25 mouse cellular contexts compared by ENCODE assay signal in the genomic region with DNA sequence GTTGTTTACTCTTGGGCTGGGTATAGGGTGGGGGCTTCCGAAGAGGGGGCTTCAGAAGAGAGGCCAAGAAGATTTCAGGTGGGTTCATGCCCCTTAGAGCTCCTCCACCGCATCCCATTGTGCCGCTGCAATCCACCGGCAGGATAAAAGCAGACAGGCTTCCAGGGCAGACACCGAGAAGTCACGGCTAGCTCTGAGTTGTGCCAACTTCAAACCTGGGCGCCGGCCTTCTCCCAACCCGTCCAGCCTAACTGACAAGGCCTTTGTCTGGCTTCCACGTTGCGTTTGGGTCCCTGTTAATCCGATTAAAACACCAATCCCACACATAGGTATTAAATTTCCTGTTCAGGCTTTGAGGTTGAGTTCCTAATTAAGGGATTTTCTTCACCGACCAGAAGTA.
DNase-seq lines count a peak whose midpoint lies in the region; ATAC-seq and TF ChIP-seq lines count a peak whose summit lies in the region.
"Had no signal": no experiment of that assay in that cellular context is flagged by ENCODE, and none has a peak within 500 bp of the region (broad histone marks: within the 10 kb centered on the region; RNA-seq: fewer than 3 reads in every experiment).

No protein-coding gene starts in this region.

- no peak overlapping the region for H3K4me2 ChIP-seq in embryonic facial prominence, embryonic 11.5 days (ENCODE audit: low read depth, low read length)
- H3K4me2 ChIP-seq in midbrain, embryonic 13.5 days (replicated peaks), result no peak overlapping the region
- H3K4me2 ChIP-seq: forebrain, embryonic 13.5 days; heart, embryonic 11.5 days; hindbrain, embryonic 13.5 days; liver, embryonic 12.5 days had no signal

- no peaks in the 10 kb centered on the region for H3K9me3 ChIP-seq in embryonic facial prominence, embryonic 11.5 days (replicated peaks; ENCODE audit: control insufficient read depth, low read length)
- no peaks in the 10 kb centered on the region for H3K9me3 ChIP-seq in midbrain, embryonic 13.5 days
- H3K9me3 ChIP-seq: forebrain, embryonic 13.5 days; hindbrain, embryonic 13.5 days had no signal

- ATAC-seq in embryonic facial prominence, embryonic 11.5 days (replicated peaks; ENCODE audit: insufficient number of reproducible peaks, low FRiP score, low TSS enrichment, low read depth), result no peak
- ATAC-seq in midbrain, embryonic 13.5 days, result 0 out of 2 replicates have a peak, but pooled peaks have one; percentile 37
- ATAC-seq: CD4-positive, CD25-positive, alpha-beta regulatory T cell, adult 4 months; forebrain, embryonic 13.5 days; intestine, postnatal 0 days; liver, embryonic 12.5 days; liver, postnatal 0 days had no signal

- no peaks in the 10 kb centered on the region for H3K4me1 ChIP-seq in embryonic facial prominence, embryonic 11.5 days (ENCODE audit: control insufficient read depth, insufficient read depth, low read length)
- H3K4me1 ChIP-seq in midbrain, embryonic 13.5 days (replicated peaks), result peaks cover 7% of the 10 kb centered on the region; the same call in 1 of the 2 replicates
- H3K4me1 ChIP-seq: liver, embryonic 12.5 days had no signal

- DNase-seq in heart, adult 11 months, result peak; percentile 78
- no peak for DNase-seq in heart, postnatal 4 days
- peak; percentile 27 for DNase-seq in embryo, embryonic 10.5 days (ENCODE audit: low spot score)
- DNase-seq in embryonic facial prominence, embryonic 11.5 days (ENCODE audit: low spot score), result peak; percentile 18
- DNase-seq in adrenal gland, adult 8-10 months, result no peak
- DNase-seq in right cerebral cortex, postnatal 4 days, result no peak
- DNase-seq in layer of hippocampus, adult 2 months (ENCODE audit: low spot score in 2 of 2), result no peak
- DNase-seq: adrenal gland, postnatal 36 days; cerebellum, adult 2 months; cerebellum, postnatal 25 days; gastrocnemius, postnatal 25 days; heart, adult 18-20 months; heart, postnatal 36 days; kidney, adult 9 months; kidney, postnatal 10 days; liver, postnatal 0 days; lung, postnatal 36 days had no signal

- H3K27me3 ChIP-seq in embryonic facial prominence, embryonic 11.5 days (ENCODE audit: control insufficient read depth, insufficient read depth, low read length), result no peaks in the 10 kb centered on the region
- H3K27me3 ChIP-seq in midbrain, embryonic 13.5 days, result peaks cover 6% of the 10 kb centered on the region
- H3K27me3 ChIP-seq: forebrain, embryonic 13.5 days; hindbrain, embryonic 13.5 days; liver, embryonic 12.5 days had no signal

- H3K36me3 ChIP-seq in embryonic facial prominence, embryonic 11.5 days (replicated peaks; ENCODE audit: control insufficient read depth, insufficient read depth, low read depth, low read length), result no peaks in the 10 kb centered on the region
- no peaks in the 10 kb centered on the region for H3K36me3 ChIP-seq in midbrain, embryonic 13.5 days
- H3K36me3 ChIP-seq: hindbrain, embryonic 13.5 days; liver, embryonic 12.5 days had no signal

- no peak overlapping the region for H3K27ac ChIP-seq in embryonic facial prominence, embryonic 11.5 days (replicated peaks; ENCODE audit: low read depth, low read length)
- H3K27ac ChIP-seq in midbrain, embryonic 13.5 days, result no peak overlapping the region
- H3K27ac ChIP-seq in layer of hippocampus, adult 2 months, result no peak overlapping the region
- H3K27ac ChIP-seq: forebrain, embryonic 13.5 days; hindbrain, embryonic 13.5 days; liver, embryonic 12.5 days had no signal

- H3K4me3 ChIP-seq in embryonic facial prominence, embryonic 11.5 days (ENCODE audit: low read depth, low read length), result no peak overlapping the region
- H3K4me3 ChIP-seq in midbrain, embryonic 13.5 days (replicated peaks), result no peak overlapping the region
- no peak overlapping the region for H3K4me3 ChIP-seq in layer of hippocampus, adult 2 months
- H3K4me3 ChIP-seq: erythroblast, embryonic 14.5 days; forebrain, embryonic 13.5 days; hindbrain, embryonic 13.5 days; liver, embryonic 12.5 days had no signal

- 57% methylated on average over 13 of the region's 13 CpGs for WGBS in embryonic facial prominence, embryonic 11.5 days
- 19% methylated on average over 13 of the region's 13 CpGs for WGBS in midbrain, embryonic 13.5 days

- no peak for TF ChIP-seq CTCF in layer of hippocampus, adult 2 months (conservative IDR thresholded peaks at IDR 0.05)

- H3K9ac ChIP-seq in embryonic facial prominence, embryonic 11.5 days (replicated peaks; ENCODE audit: low read length), result no peak overlapping the region
- H3K9ac ChIP-seq in midbrain, embryonic 13.5 days (replicated peaks), result no peak overlapping the region
- H3K9ac ChIP-seq: forebrain, embryonic 13.5 days; hindbrain, embryonic 13.5 days; liver, embryonic 12.5 days; liver, postnatal 0 days had no signal

Comparison
In these comparisons a context has a peak if more than half of its experiments do, and no peak if none do; other contexts are left out.
1. DNase-seq: peak in heart, adult 11 months (single experiment), embryo, embryonic 10.5 days (single experiment) and embryonic facial prominence, embryonic 11.5 days (single experiment); none in heart, postnatal 4 days (single experiment), adrenal gland, adult 8-10 months (single experiment), right cerebral cortex, postnatal 4 days (single experiment) and layer of hippocampus, adult 2 months (0 of 2).